In genomic region chr10:88866017-88866416, GRCm38 (mm10) we compare ENCODE assay signal across 19 mouse cellular contexts. TPM values are rescaled to one million over a fixed set of nuclear protein-coding genes. Genes with fewer than 3 reads are reported as not detected.
"Had no signal": no experiment of that assay in that cellular context is flagged by ENCODE, and none has a peak within 500 bp of the region (broad histone marks: within the 10 kb centered on the region; RNA-seq: fewer than 3 reads in every experiment).

No protein-coding gene starts in this region.

- H3K4me1 ChIP-seq: limb, embryonic 13.5 days; liver, embryonic 15.5 days; neural tube, embryonic 12.5 days; stomach, embryonic 15.5 days had no signal

- H3K4me2 ChIP-seq: limb, embryonic 13.5 days; liver, embryonic 15.5 days; neural tube, embryonic 12.5 days; stomach, embryonic 15.5 days had no signal

- H3K36me3 ChIP-seq: limb, embryonic 13.5 days; liver, embryonic 15.5 days; neural tube, embryonic 12.5 days; stomach, embryonic 15.5 days had no signal

- DNase-seq: kidney, adult 11 months; kidney, postnatal 14 days; layer of hippocampus, adult 9-11 months; layer of hippocampus, postnatal 36 days; left cerebral cortex, postnatal 4 days; lung, adult 2 months; lung, postnatal 36 days; midbrain, embryonic 14.5 days; right cerebral cortex, postnatal 4 days; spleen, adult 18-20 months; thymus, postnatal 4 days had no signal

- H3K27me3 ChIP-seq: limb, embryonic 13.5 days; liver, embryonic 15.5 days; neural tube, embryonic 12.5 days; stomach, embryonic 15.5 days had no signal

- ATAC-seq: lung, postnatal 0 days had no signal

- H3K4me3 ChIP-seq: limb, embryonic 13.5 days; liver, embryonic 15.5 days; neural tube, embryonic 12.5 days; stomach, embryonic 15.5 days had no signal

- H3K27ac ChIP-seq: limb, embryonic 13.5 days; liver, embryonic 15.5 days; neural tube, embryonic 12.5 days; stomach, embryonic 15.5 days had no signal

- H3K9me3 ChIP-seq: limb, embryonic 13.5 days; liver, embryonic 15.5 days; neural tube, embryonic 12.5 days; stomach, embryonic 15.5 days had no signal

- H3K9ac ChIP-seq: limb, embryonic 13.5 days; liver, embryonic 15.5 days; neural tube, embryonic 12.5 days; stomach, embryonic 15.5 days had no signal

RNA-seq across cellular contexts. Expression of gene Slc5a8, which starts 19.8 kb away (rescaled TPM):
- total RNA-seq: layer of hippocampus, postnatal 36 days; liver, adult 2 months; megakaryocyte progenitor cell, adult 5-6 weeks; monocyte, adult 5-6 weeks had no signal
- polyA plus RNA-seq: neural tube, embryonic 12.5 days had no signal
